Mouse (Mus musculus) forebrain, embryonic 11.5 days (tissue): Measurements from ENCODE around the gene Mbl2. TPM values are rescaled to one million over a fixed set of nuclear protein-coding genes. Genes with fewer than 3 reads are reported as not detected.
A peak's percentile ranks its signal among the peaks of the same experiment; 100 is the strongest.
"Not testable (repeated sequence)": the region's sequence is repeated elsewhere in the genome, so short reads cannot be mapped to it uniquely, and the experiment has no call there.

ENCODE experiments used
- ATAC-seq: fragments of 200-750 bp; cut with Nextera tagmentation; replicated peaks from 2 replicates; pipeline ENCODE4 v1.8.0; 2017; ENCODE audit warnings: moderate TSS enrichment; ENCODE audit not compliant: low FRiP score
- DNase-seq: peaks from one replicate; pipeline ENCODE4 v3.0.0-alpha.2; 2017; ENCODE audit warnings: low spot score
- H3K27ac ChIP-seq: fragments of 300-500 bp; sonication (generic); 2 replicates; pipeline ENCODE4 v1.5.1; 2014; ENCODE audit warnings: low read depth, low read length
- H3K27me3 ChIP-seq: fragments of 300-500 bp; sonication (generic); 2 replicates; pipeline ENCODE4 v1.6.1; 2014; ENCODE audit warnings: mild to moderate bottlenecking, low read length, mixed read lengths; ENCODE audit not compliant: control insufficient read depth, insufficient read depth
- H3K36me3 ChIP-seq: fragments of 300-500 bp; sonication (generic); 2 replicates; pipeline ENCODE4 v1.6.1; 2014; ENCODE audit warnings: mild to moderate bottlenecking, low read length, moderate library complexity, mixed read lengths; ENCODE audit not compliant: control insufficient read depth, insufficient read depth
- H3K4me1 ChIP-seq: fragments of 300-500 bp; sonication (generic); replicated peaks from 2 replicates; pipeline ENCODE4 v1.6.1; 2014; ENCODE audit warnings: low read length, mixed read lengths; ENCODE audit not compliant: control insufficient read depth, insufficient read depth
- H3K4me2 ChIP-seq: fragments of 300-500 bp; sonication (generic); 2 replicates; pipeline ENCODE4 v1.6.1; 2014; ENCODE audit warnings: low read depth, mild to moderate bottlenecking, low read length, moderate library complexity, mixed read lengths; ENCODE audit not compliant: severe bottlenecking
- H3K4me3 ChIP-seq: fragments of 300-500 bp; sonication (generic); 2 replicates; pipeline ENCODE4 v1.5.1; 2014; ENCODE audit warnings: low read depth, low read length
- H3K9ac ChIP-seq: fragments of 300-500 bp; sonication (generic); 2 replicates; pipeline ENCODE4 v1.6.1; 2014; ENCODE audit warnings: low read length
- H3K9me3 ChIP-seq: fragments of 300-500 bp; sonication (generic); 2 replicates; pipeline ENCODE4 v1.6.1; 2016; ENCODE audit warnings: low read length, mixed read lengths; ENCODE audit not compliant: control insufficient read depth
- WGBS: fragments of 180-500 bp; shearing (Covaris S2); extraction: QIAGEN DNeasy Blood & Tissue Kit; methylation state at CpG from one replicate; pipeline ENCODE4 v1.1.7; 2014; 5-methylcytosine and 5-hydroxymethylcytosine counted together
- polyA plus RNA-seq: library from polyadenylated mRNA; unstranded; fragments of >200 nt; fragmentation: Nextera tagmentation; extraction: Ambion mirVana; gene quantifications from 2 replicates; pipeline ENCODE4 v1.2.1, GENCODE M21; 2014

The Mbl2 gene
- polyA plus RNA-seq, result not detected in 2 replicates

DNA sequence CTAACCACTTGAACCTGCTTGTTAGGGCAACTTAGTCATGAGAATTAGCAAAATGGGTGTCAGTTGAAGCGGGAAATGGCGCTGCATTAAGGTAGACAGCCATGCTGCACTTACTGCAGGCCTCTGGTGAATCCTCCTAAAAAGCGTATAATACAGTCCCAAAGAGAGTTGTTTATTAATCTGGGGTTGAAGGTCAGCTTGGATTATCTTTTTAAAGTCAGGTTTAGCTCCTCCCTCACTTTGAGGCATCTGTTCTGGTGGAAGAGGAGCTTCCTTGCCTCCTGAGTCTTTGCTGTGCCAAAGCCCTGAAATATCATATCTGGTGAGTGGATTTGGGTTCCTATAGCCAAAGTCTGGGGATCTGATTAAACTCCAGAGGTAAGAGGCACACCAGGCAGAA is at the start of gene Mbl2:
Gene Mbl2, plus strand, starts transcription at position 252 of the 400 bp plus-strand sequence.
- no peaks in the 10 kb centered on the region for H3K9me3 ChIP-seq
- no peak within 1 kb of the TSS for H3K27ac ChIP-seq
- H3K4me3 ChIP-seq, result no peak within 1 kb of the TSS
- 91% methylated on average over 3 of the region's 3 CpGs for WGBS
- no peak for ATAC-seq
- no peak for DNase-seq
- no peaks in the 10 kb centered on the region for H3K27me3 ChIP-seq
- no peak within 1 kb of the TSS for H3K4me2 ChIP-seq
- no peaks in the 10 kb centered on the region for H3K4me1 ChIP-seq
- no peak within 1 kb of the TSS for H3K9ac ChIP-seq
- no peaks in the 10 kb centered on the region for H3K36me3 ChIP-seq

DNA sequence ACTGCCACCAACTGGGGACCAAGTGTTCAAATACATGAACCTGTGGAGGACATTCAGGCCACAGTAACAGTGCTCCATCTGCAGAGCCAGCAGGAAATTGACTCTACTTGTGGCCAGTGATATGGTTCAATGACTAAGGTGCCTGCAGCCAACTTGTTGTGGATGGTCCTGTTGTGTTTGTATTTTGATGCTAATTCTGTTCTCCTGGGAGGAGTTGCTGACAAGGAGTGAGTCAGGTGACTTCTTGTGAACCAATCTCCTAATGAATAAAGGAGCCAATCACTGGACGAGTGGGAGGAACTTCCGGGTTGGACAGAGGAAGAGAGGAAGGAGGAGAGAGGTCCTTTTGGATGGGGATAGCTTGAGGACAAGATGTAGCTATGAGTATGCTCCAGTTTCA is 47.2 kb upstream of the Mbl2 start:
- no peak overlapping the region for H3K9ac ChIP-seq
- no peaks in the 10 kb centered on the region for H3K4me1 ChIP-seq
- ATAC-seq (no peak), DNase-seq (no peak)
- no peak overlapping the region for H3K4me2 ChIP-seq
- H3K9me3 ChIP-seq, result no peaks in the 10 kb centered on the region; the same call in 1 of the 2 replicates
- no peak overlapping the region for H3K4me3 ChIP-seq
- H3K27ac ChIP-seq, result no peak overlapping the region
- WGBS, result 91% methylated on average over 2 of the region's 2 CpGs
- H3K36me3 ChIP-seq, result no peaks in the 10 kb centered on the region
- H3K27me3 ChIP-seq, result no peaks in the 10 kb centered on the region

DNA sequence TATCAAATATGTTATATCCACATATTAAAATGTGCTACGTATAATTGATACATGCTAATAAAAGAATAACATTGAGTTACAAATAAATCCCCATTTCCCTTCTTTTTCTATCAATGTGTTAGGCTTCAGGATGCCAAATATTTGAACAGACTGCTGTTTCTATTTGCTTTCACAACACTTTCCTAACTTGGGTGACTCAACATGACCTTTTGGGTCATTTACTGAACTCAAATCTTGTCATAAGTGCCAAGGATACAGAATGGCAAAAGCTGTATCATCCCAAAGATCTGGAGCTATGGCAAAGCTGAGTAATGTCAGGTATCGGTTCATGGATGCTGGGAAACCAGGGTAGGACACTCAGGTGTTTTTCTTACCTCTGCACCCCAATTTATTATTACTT is 45.5 kb upstream of the Mbl2 start:
- Histone ChIP-seq H3K9ac (no peak overlapping the region), H3K36me3 (no peaks in the 10 kb centered on the region), H3K4me2 (no peak overlapping the region), H3K4me1 (no peaks in the 10 kb centered on the region), H3K27me3 (no peaks in the 10 kb centered on the region), H3K27ac (no peak overlapping the region), H3K9me3 (no peaks in the 10 kb centered on the region; the same call in 1 of the 2 replicates), H3K4me3 (no peak overlapping the region)
- DNase-seq (no peak), ATAC-seq (no peak)
- 95% methylated on average over 2 of the region's 2 CpGs for WGBS

DNA sequence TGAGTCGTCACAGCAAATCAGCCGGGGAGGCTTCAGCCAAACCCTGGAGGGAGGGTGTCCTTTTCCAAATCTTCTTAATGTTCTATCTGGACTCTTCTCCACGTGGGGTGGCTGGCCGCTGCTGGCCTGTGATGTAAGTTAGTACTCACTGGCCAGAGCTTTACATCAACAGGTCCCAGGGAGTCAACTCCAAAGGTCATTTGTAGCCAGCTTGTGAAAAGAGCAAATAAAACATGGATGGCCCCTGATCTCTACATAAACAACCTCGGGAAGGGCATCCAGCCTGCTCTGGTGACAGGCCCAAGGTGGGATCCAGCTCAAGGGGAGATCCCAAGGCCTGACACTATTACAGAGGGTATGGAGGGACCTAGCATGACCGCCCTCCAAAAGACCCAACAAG is 37.7 kb upstream of the Mbl2 start:
- 83% methylated on average over 6 of the region's 6 CpGs for WGBS
- Histone ChIP-seq H3K36me3 (no peaks in the 10 kb centered on the region), H3K4me2 (no peak overlapping the region), H3K27ac (no peak overlapping the region), H3K4me3 (no peak overlapping the region), H3K27me3 (no peaks in the 10 kb centered on the region), H3K9me3 (no peaks in the 10 kb centered on the region), H3K4me1 (no peaks in the 10 kb centered on the region), H3K9ac (no peak overlapping the region)
- ATAC-seq (no peak), DNase-seq (no peak)

DNA sequence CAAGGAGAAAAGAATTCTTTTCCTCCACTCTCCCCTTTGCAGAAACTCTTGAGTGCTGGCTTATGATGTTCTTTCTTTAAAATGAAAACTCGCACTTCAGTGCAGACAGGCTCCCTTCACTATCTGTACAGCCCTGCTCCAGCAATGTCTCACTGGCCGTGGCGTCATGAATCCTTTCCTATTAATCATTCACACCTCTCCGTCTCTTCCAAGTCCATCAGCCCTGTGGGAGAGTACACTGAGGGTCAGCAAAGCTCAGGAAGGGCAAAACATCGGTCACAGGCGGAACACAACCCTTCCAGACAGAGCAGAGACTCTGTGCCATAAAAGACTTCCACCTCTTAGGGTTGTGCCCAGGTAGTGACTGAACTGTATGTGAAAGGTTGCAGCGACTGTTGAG is 30.6 kb upstream of the Mbl2 start:
- Histone ChIP-seq H3K27me3 (no peaks in the 10 kb centered on the region), H3K4me3 (no peak overlapping the region), H3K36me3 (no peaks in the 10 kb centered on the region), H3K9ac (no peak overlapping the region), H3K4me1 (no peaks in the 10 kb centered on the region), H3K9me3 (no peaks in the 10 kb centered on the region), H3K4me2 (no peak overlapping the region), H3K27ac (no peak overlapping the region)
- DNase-seq (no peak), ATAC-seq (no peak)
- WGBS, result 89% methylated on average over 7 of the region's 7 CpGs

DNA sequence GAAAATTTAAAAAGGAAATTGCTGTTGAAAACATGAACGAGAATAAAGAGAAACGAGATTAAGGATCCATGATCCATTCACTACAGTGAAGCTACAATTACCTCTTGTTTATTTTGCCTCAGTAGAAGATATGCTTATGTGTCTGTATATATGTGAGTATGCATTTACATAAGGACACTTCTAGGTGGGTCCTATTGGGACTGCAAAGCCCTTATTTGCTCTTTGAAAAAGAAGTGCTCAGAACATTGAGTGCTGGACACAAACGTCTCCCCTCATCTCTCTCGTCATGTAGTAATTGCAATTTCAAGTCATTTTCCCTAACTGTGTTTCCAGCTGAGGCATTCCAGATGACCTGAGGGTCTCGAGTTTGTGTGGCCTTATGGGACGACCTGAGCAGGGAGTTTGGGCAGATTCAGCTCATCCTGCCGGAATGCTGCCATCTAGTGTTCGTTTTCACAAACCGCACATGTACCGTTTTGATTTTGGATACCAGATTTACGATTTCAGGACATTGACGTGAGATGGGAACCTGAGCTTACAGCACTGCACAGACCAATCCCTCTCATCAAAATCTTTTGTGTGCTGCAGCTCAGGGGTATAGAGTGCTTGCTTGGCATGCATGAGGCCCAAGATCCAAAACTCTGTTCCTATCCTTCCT is 27.5 kb upstream of the Mbl2 start:
- no peak overlapping the region for H3K9ac ChIP-seq
- H3K4me2 ChIP-seq, result no peak overlapping the region
- DNase-seq (peak; percentile 73), ATAC-seq (peak; percentile 49)
- H3K27ac ChIP-seq, result no peak overlapping the region
- H3K36me3 ChIP-seq, result no peaks in the 10 kb centered on the region
- no peaks in the 10 kb centered on the region for H3K27me3 ChIP-seq
- H3K4me3 ChIP-seq, result no peak overlapping the region
- H3K4me1 ChIP-seq, result no peaks in the 10 kb centered on the region
- WGBS, result 18% methylated on average over 12 of the region's 12 CpGs
- H3K9me3 ChIP-seq, result no peaks in the 10 kb centered on the region

DNA sequence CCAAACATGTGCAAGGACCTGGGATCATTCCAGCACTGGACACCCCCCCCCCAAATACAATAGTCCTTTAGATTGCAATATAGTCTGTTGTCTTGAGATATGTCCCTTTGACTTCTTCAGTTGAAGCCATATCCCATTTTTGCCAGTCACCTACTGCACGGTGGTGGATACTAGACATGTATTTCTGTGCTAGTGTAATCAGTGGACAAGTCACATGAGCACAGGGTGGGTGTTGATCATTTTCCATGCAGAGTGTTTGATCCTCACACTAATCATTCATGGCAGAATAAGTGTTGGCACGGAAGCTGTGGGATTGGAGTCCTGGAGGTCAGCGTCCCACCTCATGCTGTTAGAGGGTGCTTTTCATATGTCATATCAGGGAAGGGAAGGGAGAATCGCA is 26.9 kb upstream of the Mbl2 start:
- Histone ChIP-seq H3K4me2 (no peak overlapping the region), H3K36me3 (no peaks in the 10 kb centered on the region), H3K27ac (no peak overlapping the region), H3K9me3 (no peaks in the 10 kb centered on the region), H3K4me3 (no peak overlapping the region), H3K27me3 (no peaks in the 10 kb centered on the region), H3K4me1 (no peaks in the 10 kb centered on the region), H3K9ac (no peak overlapping the region)
- no peak for DNase-seq
- WGBS, result 96% methylated on average over 4 of the region's 4 CpGs
- 0 out of 2 replicates have a peak, but pooled peaks have one; percentile 12 for ATAC-seq

DNA sequence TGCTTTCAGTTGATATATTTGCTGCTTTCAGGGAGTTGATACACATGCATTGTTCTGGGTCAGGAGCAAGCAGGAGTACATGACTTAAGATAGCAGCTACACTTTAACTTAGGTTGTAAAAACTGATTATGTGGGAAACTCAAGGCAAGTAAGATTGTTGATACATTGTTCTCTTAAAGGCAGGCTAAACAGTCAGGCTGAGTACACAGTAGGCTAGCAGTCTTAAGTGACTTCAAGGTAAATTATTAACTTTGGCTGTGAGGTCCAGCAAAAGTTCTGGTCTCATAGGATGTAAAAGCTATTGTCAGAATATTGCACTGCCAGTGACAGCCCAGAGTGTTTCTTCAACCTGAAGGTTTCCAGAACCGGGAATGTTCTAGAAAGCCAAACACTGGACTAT is 25.8 kb upstream of the Mbl2 start:
- H3K4me2 ChIP-seq, result no peak overlapping the region
- H3K4me1 ChIP-seq, result no peaks in the 10 kb centered on the region
- H3K27me3 ChIP-seq, result no peaks in the 10 kb centered on the region
- H3K4me3 ChIP-seq, result no peak overlapping the region
- H3K27ac ChIP-seq, result no peak overlapping the region
- DNase-seq (no peak), ATAC-seq (no peak)
- WGBS, result 91% methylated on average over 1 of the region's 1 CpGs
- no peaks in the 10 kb centered on the region for H3K36me3 ChIP-seq
- H3K9me3 ChIP-seq, result no peaks in the 10 kb centered on the region
- H3K9ac ChIP-seq, result no peak overlapping the region

DNA sequence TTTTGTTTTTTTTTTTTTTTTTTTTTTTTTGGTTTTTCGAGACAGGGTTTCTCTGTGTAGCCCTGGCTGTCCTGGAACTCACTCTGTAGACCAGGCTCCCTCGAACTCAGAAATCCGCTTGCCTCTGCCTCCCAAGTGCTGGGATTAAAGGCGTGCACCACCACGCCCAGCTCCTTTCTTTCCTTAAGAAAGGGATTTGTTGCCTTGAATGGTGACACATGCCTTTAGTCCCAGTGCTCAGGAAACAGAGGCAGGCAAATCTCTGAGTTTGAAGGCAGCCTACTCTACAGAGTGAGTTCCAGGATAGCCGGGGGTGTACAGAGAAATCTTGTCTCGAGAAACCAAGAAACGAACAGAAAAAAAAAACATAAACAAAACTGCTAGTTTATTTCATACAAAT is 23.7 kb upstream of the Mbl2 start:
- WGBS, result 88% methylated on average over 8 of the region's 8 CpGs
- not testable (repeated sequence) for H3K9me3 ChIP-seq, H3K4me1 ChIP-seq, H3K4me2 ChIP-seq, H3K36me3 ChIP-seq, H3K27me3 ChIP-seq, ATAC-seq, H3K27ac ChIP-seq, DNase-seq, H3K4me3 ChIP-seq, H3K9ac ChIP-seq
